Mouse (Mus musculus): Measurements from ENCODE around the gene Acin1. TPM values are rescaled to one million over a fixed set of nuclear protein-coding genes. Genes with fewer than 3 reads are reported as not detected.

Acin1 gene
- polyA plus RNA-seq, 1 experiment from 2014 or later = 112 TPM

- WGBS = 49% methylated on average over 17 of the region's 17 CpGs
- no peak overlapping the region for H3K27ac ChIP-seq (ENCODE audit: low read depth)
These were observed 20.0 kb upstream of the Acin1 start for GRCm38 (mm10) chr14:54706589-54707320.

GRCm38 (mm10) chr14:54705844-54706243 lies 19.1 kb upstream of the Acin1 start:
- H3K4me2 ChIP-seq (ENCODE audit: low read length) = no peak overlapping the region
- no peaks in the 10 kb centered on the region for H3K9me3 ChIP-seq (ENCODE audit: control insufficient read depth, low read length)
- DNase-seq (ENCODE audit: low spot score) (no peak), ATAC-seq (replicated peaks; ENCODE audit: low FRiP score, low TSS enrichment, low read depth) (no peak)
- H3K4me3 ChIP-seq (ENCODE audit: low read depth, low read length) = no peak overlapping the region
- no peaks in the 10 kb centered on the region for H3K4me1 ChIP-seq (replicated peaks; ENCODE audit: control insufficient read depth, insufficient read depth, low read length)
- no peak overlapping the region for H3K27ac ChIP-seq (ENCODE audit: low read depth)
- H3K9ac ChIP-seq (ENCODE audit: low read length) = no peak overlapping the region
- H3K36me3 ChIP-seq (ENCODE audit: control insufficient read depth, insufficient read depth, low read length) = no peaks in the 10 kb centered on the region
- 39% methylated on average over 5 of the region's 5 CpGs for WGBS
- H3K27me3 ChIP-seq (replicated peaks; ENCODE audit: control insufficient read depth, insufficient read depth, low read length) = no peaks in the 10 kb centered on the region

More at GRCm38 (mm10) chr14:54706589-54707320, 20.0 kb upstream of the Acin1 start:
- Histone ChIP-seq H3K4me3 (ENCODE audit: low read depth, low read length) (no peak overlapping the region), H3K9ac (ENCODE audit: low read length) (no peak overlapping the region), H3K36me3 (ENCODE audit: control insufficient read depth, insufficient read depth, low read length) (no peaks in the 10 kb centered on the region), H3K4me2 (ENCODE audit: low read length) (no peak overlapping the region), H3K9me3 (ENCODE audit: control insufficient read depth, low read length) (no peaks in the 10 kb centered on the region), H3K27me3 (replicated peaks; ENCODE audit: control insufficient read depth, insufficient read depth, low read length) (no peaks in the 10 kb centered on the region), H3K4me1 (replicated peaks; ENCODE audit: control insufficient read depth, insufficient read depth, low read length) (no peaks in the 10 kb centered on the region)
- ATAC-seq (replicated peaks; ENCODE audit: low FRiP score, low TSS enrichment, low read depth) (no peak), DNase-seq (ENCODE audit: low spot score) (no peak)

- Histone ChIP-seq H3K4me1 (replicated peaks; ENCODE audit: control insufficient read depth, insufficient read depth, low read length) (no peaks in the 10 kb centered on the region), H3K27me3 (replicated peaks; ENCODE audit: control insufficient read depth, insufficient read depth, low read length) (no peaks in the 10 kb centered on the region), H3K9ac (ENCODE audit: low read length) (no peak overlapping the region), H3K36me3 (ENCODE audit: control insufficient read depth, insufficient read depth, low read length) (no peaks in the 10 kb centered on the region), H3K4me3 (ENCODE audit: low read depth, low read length) (no peak overlapping the region), H3K27ac (ENCODE audit: low read depth) (no peak overlapping the region), H3K9me3 (ENCODE audit: control insufficient read depth, low read length) (no peaks in the 10 kb centered on the region), H3K4me2 (ENCODE audit: low read length) (no peak overlapping the region)
- DNase-seq (ENCODE audit: low spot score) (no peak), ATAC-seq (replicated peaks; ENCODE audit: low FRiP score, low TSS enrichment, low read depth) (no peak)
- WGBS = 58% methylated on average over 10 of the region's 10 CpGs
These were observed 16.5 kb upstream of the Acin1 start for GRCm38 (mm10) chr14:54703207-54703606.

DNA sequence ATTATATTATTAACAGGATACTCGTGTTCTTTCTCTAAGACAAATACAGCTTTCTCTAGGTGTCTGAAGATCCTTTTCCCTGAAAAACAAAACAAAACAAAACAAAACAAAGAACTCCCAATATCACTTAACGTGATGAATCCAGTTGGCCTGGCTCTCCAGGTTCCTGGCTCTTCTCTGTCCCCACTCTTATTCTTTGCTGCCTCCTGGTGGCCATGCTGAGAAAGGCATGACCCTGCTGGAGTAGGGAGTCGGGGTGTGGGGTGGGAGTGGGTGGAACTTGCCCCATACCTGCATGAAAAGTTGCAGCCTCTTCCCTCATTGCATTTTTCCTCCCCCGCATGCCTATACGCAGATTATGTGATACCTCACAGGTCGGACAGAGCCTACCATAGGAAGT lies 14.6 kb upstream of the Acin1 start:
- ATAC-seq (replicated peaks; ENCODE audit: low FRiP score, low TSS enrichment, low read depth) (no peak; the same call in 1 of the 2 replicates), DNase-seq (ENCODE audit: low spot score) (peak; percentile 89)
- Histone ChIP-seq H3K27ac (ENCODE audit: low read depth) (no peak overlapping the region), H3K9ac (ENCODE audit: low read length) (no peak overlapping the region), H3K36me3 (ENCODE audit: control insufficient read depth, insufficient read depth, low read length) (no peaks in the 10 kb centered on the region), H3K27me3 (replicated peaks; ENCODE audit: control insufficient read depth, insufficient read depth, low read length) (no peaks in the 10 kb centered on the region), H3K9me3 (ENCODE audit: control insufficient read depth, low read length) (no peaks in the 10 kb centered on the region), H3K4me2 (ENCODE audit: low read length) (no peak overlapping the region), H3K4me1 (replicated peaks; ENCODE audit: control insufficient read depth, insufficient read depth, low read length) (no peaks in the 10 kb centered on the region), H3K4me3 (ENCODE audit: low read depth, low read length) (no peak overlapping the region)
- 6% methylated on average over 6 of the region's 6 CpGs for WGBS

GRCm38 (mm10) chr14:54699586-54699985 lies 12.9 kb upstream of the Acin1 start:
- Histone ChIP-seq H3K4me1 (replicated peaks; ENCODE audit: control insufficient read depth, insufficient read depth, low read length) (no peaks in the 10 kb centered on the region), H3K4me3 (ENCODE audit: low read depth, low read length) (no peak overlapping the region), H3K9me3 (ENCODE audit: control insufficient read depth, low read length) (no peaks in the 10 kb centered on the region), H3K36me3 (ENCODE audit: control insufficient read depth, insufficient read depth, low read length) (no peaks in the 10 kb centered on the region), H3K27me3 (replicated peaks; ENCODE audit: control insufficient read depth, insufficient read depth, low read length) (no peaks in the 10 kb centered on the region), H3K27ac (ENCODE audit: low read depth) (no peak overlapping the region), H3K4me2 (ENCODE audit: low read length) (no peak overlapping the region), H3K9ac (ENCODE audit: low read length) (no peak overlapping the region)
- ATAC-seq (replicated peaks; ENCODE audit: low FRiP score, low TSS enrichment, low read depth) (no peak), DNase-seq (ENCODE audit: low spot score) (no peak)
- WGBS = 35% methylated on average over 3 of the region's 3 CpGs

DNA sequence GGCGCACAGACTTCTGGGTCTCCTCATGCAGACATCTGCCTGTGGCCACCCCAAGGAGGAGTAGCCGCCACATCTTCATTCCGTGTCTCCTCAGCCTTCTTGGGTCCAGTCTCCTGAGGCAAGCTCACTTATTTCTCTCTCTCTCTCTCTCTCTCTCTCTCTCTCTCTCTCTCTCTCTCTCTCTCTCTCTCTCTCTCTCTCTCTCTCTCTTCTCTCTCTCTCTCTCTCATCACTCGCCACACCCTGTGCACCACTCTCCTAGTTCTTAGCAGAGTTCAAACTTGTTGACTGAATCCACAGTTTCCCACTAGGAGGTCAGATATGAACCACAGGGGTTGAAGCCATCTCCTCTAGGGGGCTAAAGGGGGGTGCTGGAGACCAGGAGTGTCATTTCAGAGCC lies 12.0 kb upstream of the Acin1 start, which contains the start of gene Gm29776:
Gene Gm29776 (minus strand): TSS at position 101 of the 400 bp plus-strand sequence.
- no peak within 1 kb of the TSS for H3K4me2 ChIP-seq (ENCODE audit: low read length)
- H3K27me3 ChIP-seq (replicated peaks; ENCODE audit: control insufficient read depth, insufficient read depth, low read length) = no peaks in the 10 kb centered on the region
- H3K27ac ChIP-seq (ENCODE audit: low read depth) = no peak within 1 kb of the TSS
- H3K4me1 ChIP-seq (replicated peaks; ENCODE audit: control insufficient read depth, insufficient read depth, low read length) = no peaks in the 10 kb centered on the region
- DNase-seq (ENCODE audit: low spot score) (no peak), ATAC-seq (replicated peaks; ENCODE audit: low FRiP score, low TSS enrichment, low read depth) (no peak)
- 70% methylated on average over 4 of the region's 4 CpGs for WGBS
- H3K36me3 ChIP-seq (ENCODE audit: control insufficient read depth, insufficient read depth, low read length) = 0 out of 2 replicates have a peak, but pooled peaks cover under 1% of the 10 kb centered on the region
- no peak within 1 kb of the TSS for H3K9ac ChIP-seq (ENCODE audit: low read length)
- H3K4me3 ChIP-seq (ENCODE audit: low read depth, low read length) = no peak within 1 kb of the TSS
- no peaks in the 10 kb centered on the region for H3K9me3 ChIP-seq (ENCODE audit: control insufficient read depth, low read length)

- Histone ChIP-seq H3K4me2 (ENCODE audit: low read length) (no peak overlapping the region), H3K4me3 (ENCODE audit: low read depth, low read length) (no peak overlapping the region), H3K36me3 (ENCODE audit: control insufficient read depth, insufficient read depth, low read length) (peaks cover 14% of the 10 kb centered on the region; the same call in 1 of the 2 replicates), H3K9ac (ENCODE audit: low read length) (no peak overlapping the region), H3K27me3 (replicated peaks; ENCODE audit: control insufficient read depth, insufficient read depth, low read length) (no peaks in the 10 kb centered on the region), H3K27ac (ENCODE audit: low read depth) (no peak overlapping the region), H3K4me1 (replicated peaks; ENCODE audit: control insufficient read depth, insufficient read depth, low read length) (no peaks in the 10 kb centered on the region), H3K9me3 (ENCODE audit: control insufficient read depth, low read length) (no peaks in the 10 kb centered on the region)
- DNase-seq (ENCODE audit: low spot score) = no peak
- ATAC-seq (replicated peaks; ENCODE audit: low FRiP score, low TSS enrichment, low read depth) = no peak
- 63% methylated on average over 4 of the region's 4 CpGs for WGBS
These were observed 10.0 kb upstream of the Acin1 start for GRCm38 (mm10) chr14:54696752-54697151.

- 67% methylated on average over 6 of the region's 6 CpGs for WGBS
These were observed 8.3 kb upstream of the Acin1 start for GRCm38 (mm10) chr14:54695042-54695441.

DNA sequence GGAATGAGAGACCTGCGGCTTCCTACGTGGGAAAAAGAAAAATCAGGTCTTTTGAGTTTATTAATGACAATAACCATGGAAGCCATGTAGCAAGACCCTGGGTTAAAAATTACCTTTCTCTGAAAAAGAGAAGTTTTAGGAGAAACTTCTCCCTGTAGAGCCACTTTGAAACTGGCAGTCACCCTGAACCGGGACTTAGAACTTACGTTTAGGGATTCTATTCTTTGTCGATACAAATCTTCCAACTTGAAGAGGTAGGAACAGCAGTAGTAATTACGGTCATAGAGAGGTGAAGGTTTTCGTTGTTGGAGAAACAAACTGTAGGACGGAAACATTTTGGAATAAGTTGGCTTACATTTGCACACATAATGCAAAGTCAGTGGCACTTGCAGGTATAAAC lies 520 bp upstream of the Acin1 start:
- peak overlapping the region; percentile 95 for H3K27ac ChIP-seq (ENCODE audit: low read depth)
- peak overlapping the region; percentile 75 for H3K4me2 ChIP-seq (ENCODE audit: low read length)
- peaks cover 13% of the 10 kb centered on the region for H3K4me1 ChIP-seq (replicated peaks; ENCODE audit: control insufficient read depth, insufficient read depth, low read length)
- H3K9ac ChIP-seq (ENCODE audit: low read length) = peak overlapping the region; percentile 96
- no peaks in the 10 kb centered on the region for H3K27me3 ChIP-seq (replicated peaks; ENCODE audit: control insufficient read depth, insufficient read depth, low read length)
- no peaks in the 10 kb centered on the region for H3K9me3 ChIP-seq (ENCODE audit: control insufficient read depth, low read length)
- 3% methylated on average over 8 of the region's 8 CpGs for WGBS
- no peak for ATAC-seq (replicated peaks; ENCODE audit: low FRiP score, low TSS enrichment, low read depth)
- peaks cover 46% of the 10 kb centered on the region for H3K36me3 ChIP-seq (ENCODE audit: control insufficient read depth, insufficient read depth, low read length)
- peak overlapping the region; percentile 88 for H3K4me3 ChIP-seq (ENCODE audit: low read depth, low read length)
- DNase-seq (ENCODE audit: low spot score) = no peak

More at GRCm38 (mm10) chr14:54695042-54695441, 8.3 kb upstream of the Acin1 start:
- Histone ChIP-seq H3K9me3 (ENCODE audit: control insufficient read depth, low read length) (no peaks in the 10 kb centered on the region), H3K27ac (ENCODE audit: low read depth) (no peak overlapping the region), H3K4me3 (ENCODE audit: low read depth, low read length) (no peak overlapping the region), H3K36me3 (ENCODE audit: control insufficient read depth, insufficient read depth, low read length) (peaks cover 24% of the 10 kb centered on the region), H3K4me2 (ENCODE audit: low read length) (no peak overlapping the region), H3K9ac (ENCODE audit: low read length) (no peak overlapping the region), H3K27me3 (replicated peaks; ENCODE audit: control insufficient read depth, insufficient read depth, low read length) (no peaks in the 10 kb centered on the region), H3K4me1 (replicated peaks; ENCODE audit: control insufficient read depth, insufficient read depth, low read length) (no peaks in the 10 kb centered on the region)
- ATAC-seq (replicated peaks; ENCODE audit: low FRiP score, low TSS enrichment, low read depth) (0 out of 2 replicates have a peak, but pooled peaks have one; percentile 57), DNase-seq (ENCODE audit: low spot score) (no peak)
